Mouse (Mus musculus) embryo, embryonic 10 days (tissue): ENCODE results near the gene Cib4.

Experiments
- DNase-seq: peaks from one replicate; pipeline ENCODE4 v3.0.0-alpha.2; 2015; ENCODE audit warnings: low spot score

The Cib4 gene

GRCm38 (mm10) chr5:30571820-30572219 lies 26.2 kb upstream of the Cib4 start:
- no peak for DNase-seq

- DNase-seq: no peak
These were observed 22.8 kb upstream of the Cib4 start for GRCm38 (mm10) chr5:30568479-30568878.

- DNase-seq: no peak
These were observed 14.4 kb upstream of the Cib4 start for GRCm38 (mm10) chr5:30559986-30560493.

GRCm38 (mm10) chr5:30559421-30559820 lies 13.8 kb upstream of the Cib4 start:
- DNase-seq: no peak

GRCm38 (mm10) chr5:30556284-30556683 lies 10.6 kb upstream of the Cib4 start:
- peak; percentile 22 for DNase-seq

- DNase-seq: no peak
These were observed 9.3 kb upstream of the Cib4 start for GRCm38 (mm10) chr5:30554981-30555380.

- DNase-seq: no peak
These were observed 8.3 kb upstream of the Cib4 start for GRCm38 (mm10) chr5:30553936-30554335.

- no peak for DNase-seq
These were observed 6.4 kb upstream of the Cib4 start for GRCm38 (mm10) chr5:30552006-30552405.

- no peak for DNase-seq
These were observed 5.5 kb upstream of the Cib4 start for GRCm38 (mm10) chr5:30551022-30551638.

- DNase-seq: peak; percentile 9
These were observed 4.8 kb upstream of the Cib4 start for GRCm38 (mm10) chr5:30550334-30551021.

- no peak for DNase-seq
These were observed 3.0 kb upstream of the Cib4 start for GRCm38 (mm10) chr5:30548681-30549080.

GRCm38 (mm10) chr5:30536051-30536570 lies 9.5 kb downstream of the Cib4 start:
- no peak for DNase-seq

GRCm38 (mm10) chr5:30534637-30535036 lies 11.0 kb downstream of the Cib4 start:
- DNase-seq: no peak

- DNase-seq: no peak
These were observed 16.7 kb downstream of the Cib4 start for GRCm38 (mm10) chr5:30528906-30529305.

- DNase-seq: no peak
These were observed 18.5 kb downstream of the Cib4 start for GRCm38 (mm10) chr5:30527129-30527528.

GRCm38 (mm10) chr5:30525920-30526836 lies 19.5 kb downstream of the Cib4 start:
- peak; percentile 21 for DNase-seq

GRCm38 (mm10) chr5:30524213-30524612 lies 21.4 kb downstream of the Cib4 start:
- no peak for DNase-seq

- no peak for DNase-seq
These were observed 22.5 kb downstream of the Cib4 start for GRCm38 (mm10) chr5:30523131-30523530.

- no peak for DNase-seq
These were observed 23.2 kb downstream of the Cib4 start for GRCm38 (mm10) chr5:30522406-30522805.

GRCm38 (mm10) chr5:30520214-30520732 lies 25.4 kb downstream of the Cib4 start:
- DNase-seq: no peak

GRCm38 (mm10) chr5:30519494-30519893 lies 26.1 kb downstream of the Cib4 start:
- no peak for DNase-seq

- DNase-seq: no peak
These were observed 27.1 kb downstream of the Cib4 start for GRCm38 (mm10) chr5:30518547-30518946.
